Mouse (Mus musculus) cerebellum, postnatal 36 days (tissue): ENCODE results near the gene Ets1.

ENCODE experiments used
- DNase-seq, 2 experiments: peaks; one replicate each; pipeline ENCODE4 v3.0.0; 2021 to 2022; ENCODE audit warnings: mixed read lengths in 2 of 2

Gene Ets1

GRCm38 (mm10) chr9:32695492-32696190 is 59.6 kb downstream of the Ets1 start:
- DNase-seq = peak; percentile 76 to 80

GRCm38 (mm10) chr9:32696259-32696658 is 60.2 kb downstream of the Ets1 start:
- peak in 1 of 2 experiments; percentile 8 for DNase-seq

GRCm38 (mm10) chr9:32696717-32697116 is 60.7 kb downstream of the Ets1 start:
- DNase-seq = no peak

- no peak for DNase-seq
These were observed 61.5 kb downstream of the Ets1 start for GRCm38 (mm10) chr9:32697291-32698110.

GRCm38 (mm10) chr9:32698766-32699165 is 62.7 kb downstream of the Ets1 start:
- no peak for DNase-seq

GRCm38 (mm10) chr9:32699391-32699841 is 63.4 kb downstream of the Ets1 start:
- no peak for DNase-seq

GRCm38 (mm10) chr9:32700091-32700905 is 64.3 kb downstream of the Ets1 start:
- DNase-seq = no peak

- no peak for DNase-seq
These were observed 65.3 kb downstream of the Ets1 start for GRCm38 (mm10) chr9:32701126-32701997.

GRCm38 (mm10) chr9:32701998-32702305 is 65.9 kb downstream of the Ets1 start:
- no peak for DNase-seq

- no peak for DNase-seq
These were observed 66.9 kb downstream of the Ets1 start for GRCm38 (mm10) chr9:32702836-32703395.

- no peak for DNase-seq
These were observed 68.1 kb downstream of the Ets1 start for GRCm38 (mm10) chr9:32703976-32704745.

- DNase-seq = no peak
These were observed 69.9 kb downstream of the Ets1 start for GRCm38 (mm10) chr9:32705827-32706478.

GRCm38 (mm10) chr9:32707436-32707835 is 71.4 kb downstream of the Ets1 start:
- DNase-seq = no peak

- no peak for DNase-seq
These were observed 72.5 kb downstream of the Ets1 start for GRCm38 (mm10) chr9:32708491-32708890.

- no peak for DNase-seq
These were observed 73.3 kb downstream of the Ets1 start for GRCm38 (mm10) chr9:32709359-32709758.

GRCm38 (mm10) chr9:32709764-32710734 is 74.0 kb downstream of the Ets1 start:
- no peak for DNase-seq

- no peak for DNase-seq
These were observed 75.1 kb downstream of the Ets1 start for GRCm38 (mm10) chr9:32710987-32711652.

GRCm38 (mm10) chr9:32711768-32712167 is 75.7 kb downstream of the Ets1 start:
- no peak for DNase-seq
